Mouse (Mus musculus) stomach, postnatal 0 days (tissue): ENCODE results near the gene Cacna2d4. TPM values are rescaled to one million over a fixed set of nuclear protein-coding genes. Genes with fewer than 3 reads are reported as not detected.
A peak's percentile ranks its signal among the peaks of the same experiment; 100 is the strongest.

Experiments
- ATAC-seq: fragments of 200-750 bp; cut with Nextera tagmentation; 2 replicates; pipeline ENCODE4 v1.8.0; 2017; ENCODE audit not compliant: low FRiP score, low TSS enrichment
- DNase-seq: peaks from one replicate; pipeline ENCODE4 v3.0.0-alpha.2; 2016; ENCODE audit warnings: low spot score
- H3K27ac ChIP-seq: fragments of 300-500 bp; sonication (generic); replicated peaks from 2 replicates; pipeline ENCODE4 v1.5.1; 2014; ENCODE audit warnings: mild to moderate bottlenecking, control low read depth
- H3K27me3 ChIP-seq: fragments of 300-500 bp; sonication (generic); 2 replicates; pipeline ENCODE4 v1.6.1; 2014; ENCODE audit warnings: low read length; ENCODE audit not compliant: control insufficient read depth, insufficient read depth
- H3K36me3 ChIP-seq: fragments of 300-500 bp; sonication (generic); 2 replicates; pipeline ENCODE4 v1.6.1; 2014; ENCODE audit warnings: low read length, mixed read lengths; ENCODE audit not compliant: control insufficient read depth, insufficient read depth
- H3K4me1 ChIP-seq: fragments of 300-500 bp; sonication (generic); replicated peaks from 2 replicates; pipeline ENCODE4 v1.6.1; 2014; ENCODE audit warnings: antibody characterized with exemption; ENCODE audit not compliant: control insufficient read depth, insufficient read depth
- H3K4me2 ChIP-seq: fragments of 300-500 bp; sonication (generic); replicated peaks from 2 replicates; pipeline ENCODE4 v1.6.1; 2014; ENCODE audit warnings: low read depth, mild to moderate bottlenecking, control low read depth, moderate library complexity
- H3K4me3 ChIP-seq: fragments of 300-500 bp; sonication (generic); 2 replicates; pipeline ENCODE4 v1.5.1; 2014; ENCODE audit warnings: low read depth, low read length, control low read depth
- H3K9ac ChIP-seq: fragments of 300-500 bp; sonication (generic); 2 replicates; pipeline ENCODE4 v1.6.1; 2014; ENCODE audit warnings: mild to moderate bottlenecking, low read length, control low read depth, mixed read lengths
- H3K9me3 ChIP-seq: fragments of 300-500 bp; sonication (generic); 2 replicates; pipeline ENCODE4 v1.6.1; 2016; ENCODE audit warnings: low read length; ENCODE audit not compliant: control insufficient read depth
- CTCF ChIP-seq: IDR thresholded peaks from 2 replicates; pipeline ENCODE4 v1.5.1; 2016; ENCODE audit warnings: antibody characterized with exemption, low read depth, mild to moderate bottlenecking, moderate library complexity
- EP300 ChIP-seq: optimal IDR thresholded peaks from 2 replicates; pipeline ENCODE3; 2016; ENCODE audit warnings: antibody characterized with exemption
- WGBS: fragments of 180-500 bp; shearing (Covaris S2); extraction: QIAGEN DNeasy Blood & Tissue Kit; methylation state at CpG from one replicate; pipeline ENCODE4 v1.1.7; 2014; 5-methylcytosine and 5-hydroxymethylcytosine counted together
- polyA plus RNA-seq: library from polyadenylated mRNA; unstranded; fragments of >200 nt; fragmentation: Nextera tagmentation; extraction: Ambion mirVana; gene quantifications from 2 replicates; pipeline ENCODE4 v1.2.1, GENCODE M21; 2015

The Cacna2d4 gene
- polyA plus RNA-seq, 1 experiment from 2014 or later = 0.13 TPM

- Histone ChIP-seq H3K9me3 (no peaks in the 10 kb centered on the region), H3K9ac (no peak overlapping the region), H3K4me2 (no peak overlapping the region), H3K27me3 (no peaks in the 10 kb centered on the region), H3K4me1 (no peaks in the 10 kb centered on the region), H3K4me3 (no peak overlapping the region), H3K36me3 (no peaks in the 10 kb centered on the region), H3K27ac (no peak overlapping the region)
- WGBS = 93% methylated on average over 1 of the region's 1 CpGs
- TF ChIP-seq CTCF (peak; percentile 46), EP300 (no peak)
- DNase-seq (no peak), ATAC-seq (no peak)
Measured at GRCm38 (mm10) chr6:119385668-119386067, 149.3 kb downstream of the Cacna2d4 start.

- WGBS = 80% methylated on average over 4 of the region's 4 CpGs
- Histone ChIP-seq H3K36me3 (no peaks in the 10 kb centered on the region), H3K9ac (no peak overlapping the region), H3K4me2 (no peak overlapping the region), H3K4me3 (no peak overlapping the region), H3K27ac (no peak overlapping the region), H3K4me1 (no peaks in the 10 kb centered on the region), H3K27me3 (no peaks in the 10 kb centered on the region), H3K9me3 (no peaks in the 10 kb centered on the region)
- DNase-seq (no peak), ATAC-seq (no peak)
- TF ChIP-seq CTCF (no peak), EP300 (no peak)
Measured at GRCm38 (mm10) chr6:119386421-119386820, 150.1 kb downstream of the Cacna2d4 start.

- Histone ChIP-seq H3K9me3 (no peaks in the 10 kb centered on the region), H3K27me3 (no peaks in the 10 kb centered on the region), H3K9ac (no peak overlapping the region), H3K27ac (no peak overlapping the region), H3K4me1 (no peaks in the 10 kb centered on the region), H3K4me2 (peak overlapping the region; percentile 73), H3K4me3 (peak overlapping the region; percentile 78; the same call in 1 of the 2 replicates), H3K36me3 (no peaks in the 10 kb centered on the region)
- DNase-seq (no peak), ATAC-seq (no peak)
- WGBS = 88% methylated on average over 1 of the region's 1 CpGs
- TF ChIP-seq CTCF (no peak), EP300 (no peak)
Measured at GRCm38 (mm10) chr6:119386821-119387220, 150.5 kb downstream of the Cacna2d4 start.

GRCm38 (mm10) chr6:119387801-119388649, 151.7 kb downstream of the Cacna2d4 start:
- Histone ChIP-seq H3K27ac (peak overlapping the region; percentile 95), H3K9ac (peak overlapping the region; percentile 95), H3K4me2 (peak overlapping the region; percentile 73), H3K27me3 (no peaks in the 10 kb centered on the region), H3K4me1 (no peaks in the 10 kb centered on the region), H3K9me3 (no peaks in the 10 kb centered on the region), H3K4me3 (peak overlapping the region; percentile 78), H3K36me3 (no peaks in the 10 kb centered on the region)
- WGBS = 1% methylated on average over 38 of the region's 76 CpGs
- no peak for DNase-seq
- no peak for TF ChIP-seq EP300
- TF ChIP-seq CTCF = peak; percentile 18; the same call in 1 of the 2 replicates
- peak; percentile 65 for ATAC-seq

- H3K9ac ChIP-seq = peak overlapping the region; percentile 95
- TF ChIP-seq EP300 (no peak), CTCF (no peak)
- DNase-seq = peak; percentile 96
- H3K27ac ChIP-seq = peak overlapping the region; percentile 95
- ATAC-seq = peak; percentile 98
- WGBS = under 1% methylated on average over 53 of the region's 53 CpGs
- no peaks in the 10 kb centered on the region for H3K27me3 ChIP-seq
- peak overlapping the region; percentile 78 for H3K4me3 ChIP-seq
- H3K4me1 ChIP-seq = no peaks in the 10 kb centered on the region
- peak overlapping the region; percentile 49 for H3K4me2 ChIP-seq
- H3K9me3 ChIP-seq = no peaks in the 10 kb centered on the region
- no peaks in the 10 kb centered on the region for H3K36me3 ChIP-seq
Measured at GRCm38 (mm10) chr6:119388650-119389012, 152.3 kb downstream of the Cacna2d4 start.

- H3K4me2 ChIP-seq = peak overlapping the region; percentile 49
- H3K9ac ChIP-seq = peak overlapping the region; percentile 36
- peak overlapping the region; percentile 78 for H3K4me3 ChIP-seq
- TF ChIP-seq CTCF (no peak), EP300 (no peak)
- H3K27me3 ChIP-seq = no peaks in the 10 kb centered on the region
- ATAC-seq = no peak
- 14% methylated on average over 10 of the region's 10 CpGs for WGBS
- no peaks in the 10 kb centered on the region for H3K4me1 ChIP-seq
- peak overlapping the region; percentile 95 for H3K27ac ChIP-seq
- H3K9me3 ChIP-seq = no peaks in the 10 kb centered on the region
- no peaks in the 10 kb centered on the region for H3K36me3 ChIP-seq
- DNase-seq = no peak
Measured at GRCm38 (mm10) chr6:119389089-119389488, 152.8 kb downstream of the Cacna2d4 start.
